Mouse (Mus musculus): ENCODE data around the gene Sorcs2. TPM values are rescaled to one million over a fixed set of nuclear protein-coding genes. Genes with fewer than 3 reads are reported as not detected.
A peak's percentile ranks its signal among the peaks of the same experiment; 100 is the strongest.

Sorcs2 gene
- polyA plus RNA-seq, 1 experiment from 2014 or later: 21.2 TPM

GRCm38 (mm10) chr5:35989986-35990735 lies 407.8 kb downstream of the Sorcs2 start:
- Histone ChIP-seq H3K9ac (no peak overlapping the region), H3K27me3 (no peaks in the 10 kb centered on the region), H3K9me3 (no peaks in the 10 kb centered on the region), H3K4me1 (no peaks in the 10 kb centered on the region), H3K4me3 (no peak overlapping the region), H3K4me2 (no peak overlapping the region), H3K36me3 (peaks cover 52% of the 10 kb centered on the region), H3K27ac (no peak overlapping the region)
- WGBS: 83% methylated on average over 11 of the region's 11 CpGs
- ATAC-seq (ENCODE audit: borderline replicate concordance, extremely low read depth, low FRiP score, low TSS enrichment): no peak

- Histone ChIP-seq H3K4me2 (no peak overlapping the region), H3K27ac (no peak overlapping the region), H3K4me3 (no peak overlapping the region), H3K27me3 (no peaks in the 10 kb centered on the region), H3K9me3 (no peaks in the 10 kb centered on the region), H3K9ac (no peak overlapping the region), H3K4me1 (no peaks in the 10 kb centered on the region), H3K36me3 (peaks cover 56% of the 10 kb centered on the region)
- ATAC-seq (ENCODE audit: borderline replicate concordance, extremely low read depth, low FRiP score, low TSS enrichment): no peak
- 82% methylated on average over 6 of the region's 6 CpGs for WGBS
Observed at GRCm38 (mm10) chr5:35989506-35989905, 408.4 kb downstream of the Sorcs2 start.

GRCm38 (mm10) chr5:35988085-35988484 lies 409.9 kb downstream of the Sorcs2 start:
- H3K4me3 ChIP-seq: no peak overlapping the region
- no peak overlapping the region for H3K4me2 ChIP-seq
- no peak overlapping the region for H3K9ac ChIP-seq
- ATAC-seq (ENCODE audit: borderline replicate concordance, extremely low read depth, low FRiP score, low TSS enrichment): no peak
- WGBS: 92% methylated on average over 8 of the region's 8 CpGs
- peaks cover 56% of the 10 kb centered on the region for H3K36me3 ChIP-seq
- H3K27ac ChIP-seq: no peak overlapping the region
- H3K27me3 ChIP-seq: no peaks in the 10 kb centered on the region
- no peaks in the 10 kb centered on the region for H3K9me3 ChIP-seq
- no peaks in the 10 kb centered on the region for H3K4me1 ChIP-seq

- Histone ChIP-seq H3K9ac (no peak overlapping the region), H3K9me3 (no peaks in the 10 kb centered on the region), H3K4me3 (no peak overlapping the region), H3K27ac (no peak overlapping the region), H3K36me3 (peaks cover 55% of the 10 kb centered on the region), H3K4me1 (no peaks in the 10 kb centered on the region), H3K27me3 (no peaks in the 10 kb centered on the region), H3K4me2 (no peak overlapping the region)
- ATAC-seq (ENCODE audit: borderline replicate concordance, extremely low read depth, low FRiP score, low TSS enrichment): no peak
- 80% methylated on average over 8 of the region's 8 CpGs for WGBS
Observed at GRCm38 (mm10) chr5:35985611-35986010, 412.3 kb downstream of the Sorcs2 start.

GRCm38 (mm10) chr5:35981976-35982375 lies 416.0 kb downstream of the Sorcs2 start:
- H3K36me3 ChIP-seq: peaks cover 54% of the 10 kb centered on the region
- H3K27me3 ChIP-seq: no peaks in the 10 kb centered on the region
- no peaks in the 10 kb centered on the region for H3K9me3 ChIP-seq
- no peak for ATAC-seq (ENCODE audit: borderline replicate concordance, extremely low read depth, low FRiP score, low TSS enrichment)
- 49% methylated on average over 4 of the region's 4 CpGs for WGBS
- H3K4me3 ChIP-seq: no peak overlapping the region
- H3K27ac ChIP-seq: no peak overlapping the region
- no peaks in the 10 kb centered on the region for H3K4me1 ChIP-seq
- H3K9ac ChIP-seq: no peak overlapping the region
- no peak overlapping the region for H3K4me2 ChIP-seq

GRCm38 (mm10) chr5:35981341-35981740 lies 416.6 kb downstream of the Sorcs2 start:
- Histone ChIP-seq H3K4me2 (no peak overlapping the region), H3K9ac (no peak overlapping the region), H3K4me3 (no peak overlapping the region), H3K9me3 (no peaks in the 10 kb centered on the region), H3K36me3 (peaks cover 55% of the 10 kb centered on the region), H3K4me1 (no peaks in the 10 kb centered on the region), H3K27ac (no peak overlapping the region), H3K27me3 (no peaks in the 10 kb centered on the region)
- no peak for ATAC-seq (ENCODE audit: borderline replicate concordance, extremely low read depth, low FRiP score, low TSS enrichment)
- 69% methylated on average over 5 of the region's 5 CpGs for WGBS

- 79% methylated on average over 5 of the region's 5 CpGs for WGBS
- Histone ChIP-seq H3K36me3 (peaks cover 57% of the 10 kb centered on the region), H3K4me2 (no peak overlapping the region)
Observed at GRCm38 (mm10) chr5:35980542-35980941, 417.4 kb downstream of the Sorcs2 start.

GRCm38 (mm10) chr5:35975681-35976080 lies 422.3 kb downstream of the Sorcs2 start:
- peaks cover 36% of the 10 kb centered on the region for H3K36me3 ChIP-seq
- no peaks in the 10 kb centered on the region for H3K9me3 ChIP-seq
- H3K4me2 ChIP-seq: no peak overlapping the region
- H3K4me1 ChIP-seq: peaks cover 35% of the 10 kb centered on the region
- H3K27me3 ChIP-seq: no peaks in the 10 kb centered on the region
- no peak overlapping the region for H3K27ac ChIP-seq
- no peak overlapping the region for H3K4me3 ChIP-seq
- ATAC-seq (ENCODE audit: borderline replicate concordance, extremely low read depth, low FRiP score, low TSS enrichment): no peak
- no peak overlapping the region for H3K9ac ChIP-seq
- WGBS: 7% methylated on average over 5 of the region's 5 CpGs

More at GRCm38 (mm10) chr5:35980542-35980941, 417.4 kb downstream of the Sorcs2 start:
- H3K27ac ChIP-seq: no peak overlapping the region
- H3K9ac ChIP-seq: no peak overlapping the region
- H3K4me1 ChIP-seq: no peaks in the 10 kb centered on the region
- no peak overlapping the region for H3K4me3 ChIP-seq
- no peak for ATAC-seq (ENCODE audit: borderline replicate concordance, extremely low read depth, low FRiP score, low TSS enrichment)
- H3K27me3 ChIP-seq: no peaks in the 10 kb centered on the region
- H3K9me3 ChIP-seq: no peaks in the 10 kb centered on the region

GRCm38 (mm10) chr5:35974265-35974664 lies 423.7 kb downstream of the Sorcs2 start:
- Histone ChIP-seq H3K27me3 (no peaks in the 10 kb centered on the region), H3K4me2 (peak overlapping the region; percentile 17), H3K4me1 (peaks cover 49% of the 10 kb centered on the region), H3K4me3 (no peak overlapping the region), H3K36me3 (peaks cover 40% of the 10 kb centered on the region), H3K27ac (peak overlapping the region; percentile 68), H3K9ac (no peak overlapping the region), H3K9me3 (no peaks in the 10 kb centered on the region)
- 60% methylated on average over 15 of the region's 15 CpGs for WGBS
- ATAC-seq (ENCODE audit: borderline replicate concordance, extremely low read depth, low FRiP score, low TSS enrichment): no peak

GRCm38 (mm10) chr5:35973800-35974199 lies 424.1 kb downstream of the Sorcs2 start:
- peaks cover 40% of the 10 kb centered on the region for H3K36me3 ChIP-seq
- H3K4me1 ChIP-seq: peaks cover 49% of the 10 kb centered on the region
- no peaks in the 10 kb centered on the region for H3K9me3 ChIP-seq
- 23% methylated on average over 12 of the region's 12 CpGs for WGBS
- peak overlapping the region; percentile 17 for H3K4me2 ChIP-seq
- no peak overlapping the region for H3K9ac ChIP-seq
- H3K27ac ChIP-seq: peak overlapping the region; percentile 68
- H3K27me3 ChIP-seq: no peaks in the 10 kb centered on the region
- no peak overlapping the region for H3K4me3 ChIP-seq
- peak; percentile 88 for ATAC-seq (ENCODE audit: borderline replicate concordance, extremely low read depth, low FRiP score, low TSS enrichment)

- ATAC-seq (ENCODE audit: borderline replicate concordance, extremely low read depth, low FRiP score, low TSS enrichment): no peak
- peak overlapping the region; percentile 68; the same call in 1 of the 2 replicates for H3K27ac ChIP-seq
Observed at GRCm38 (mm10) chr5:35972739-35973138, 425.2 kb downstream of the Sorcs2 start.

GRCm38 (mm10) chr5:35971841-35972578 lies 425.9 kb downstream of the Sorcs2 start:
- no peak overlapping the region for H3K4me2 ChIP-seq
- ATAC-seq (ENCODE audit: borderline replicate concordance, extremely low read depth, low FRiP score, low TSS enrichment): no peak
- no peak overlapping the region for H3K9ac ChIP-seq
- H3K9me3 ChIP-seq: no peaks in the 10 kb centered on the region
- 60% methylated on average over 10 of the region's 10 CpGs for WGBS
- no peak overlapping the region for H3K27ac ChIP-seq
- H3K4me3 ChIP-seq: no peak overlapping the region
- H3K27me3 ChIP-seq: no peaks in the 10 kb centered on the region
- H3K4me1 ChIP-seq: peaks cover 49% of the 10 kb centered on the region
- peaks cover 35% of the 10 kb centered on the region for H3K36me3 ChIP-seq

More at GRCm38 (mm10) chr5:35972739-35973138, 425.2 kb downstream of the Sorcs2 start:
- H3K9me3 ChIP-seq: no peaks in the 10 kb centered on the region
- H3K9ac ChIP-seq: no peak overlapping the region
- H3K27me3 ChIP-seq: no peaks in the 10 kb centered on the region
- no peak overlapping the region for H3K4me3 ChIP-seq
- peaks cover 49% of the 10 kb centered on the region for H3K4me1 ChIP-seq
- no peak overlapping the region for H3K4me2 ChIP-seq
- 50% methylated on average over 7 of the region's 7 CpGs for WGBS
- peaks cover 36% of the 10 kb centered on the region for H3K36me3 ChIP-seq
